Mouse (Mus musculus): ENCODE measurements around the gene Mrpl33. TPM values are rescaled to one million over a fixed set of nuclear protein-coding genes. Genes with fewer than 3 reads are reported as not detected.

Mrpl33 gene
- total RNA-seq, 2 experiments from 2014 or later: 265 to 377 TPM

DNA sequence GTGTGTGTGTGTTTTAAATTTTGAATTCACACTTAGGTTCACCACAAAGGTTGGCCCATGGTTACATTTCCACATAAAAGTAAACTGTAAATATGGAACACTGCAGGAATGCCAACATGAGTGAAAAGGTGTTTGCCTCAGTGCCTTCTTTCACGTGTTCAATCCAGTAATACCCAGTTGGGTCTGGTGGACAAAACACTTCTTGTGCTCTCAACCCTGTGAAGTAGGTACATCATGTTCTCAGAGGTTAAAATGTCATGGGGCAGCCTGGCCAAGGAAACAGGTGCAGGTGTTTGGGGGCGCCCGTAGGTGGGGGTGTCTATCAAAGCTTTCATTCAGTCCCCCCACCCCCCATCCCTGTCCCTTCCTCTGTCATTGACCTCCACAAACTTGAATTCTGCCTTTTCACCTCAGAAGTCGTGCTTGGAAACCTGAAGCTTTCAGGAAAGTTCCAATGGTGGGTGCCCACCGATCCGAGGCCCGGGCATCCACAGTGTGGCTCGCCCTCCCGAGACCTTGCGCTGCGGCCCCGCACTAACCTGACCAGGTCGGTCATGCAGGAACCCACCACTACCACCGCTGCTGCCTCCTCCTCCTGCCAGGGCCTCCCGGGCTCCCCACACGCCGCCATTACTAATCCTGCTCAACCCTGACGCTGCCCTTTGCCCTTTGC is 100.4 kb downstream of the Mrpl33 start, which contains the start of gene Rbks:
Gene Rbks (minus strand): TSS at position 657 of the 673 bp plus-strand sequence.
- DNase-seq (ENCODE audit: low spot score in 2 of 2): no peak

- DNase-seq (ENCODE audit: low spot score in 2 of 2): peak; percentile 90 to 92
These were observed 101.0 kb downstream of the Mrpl33 start, which contains the start of gene Babam2 for GRCm38 (mm10) chr5:31697644-31698296. Gene Babam2 (plus strand): TSS chr5:31697684.

DNA sequence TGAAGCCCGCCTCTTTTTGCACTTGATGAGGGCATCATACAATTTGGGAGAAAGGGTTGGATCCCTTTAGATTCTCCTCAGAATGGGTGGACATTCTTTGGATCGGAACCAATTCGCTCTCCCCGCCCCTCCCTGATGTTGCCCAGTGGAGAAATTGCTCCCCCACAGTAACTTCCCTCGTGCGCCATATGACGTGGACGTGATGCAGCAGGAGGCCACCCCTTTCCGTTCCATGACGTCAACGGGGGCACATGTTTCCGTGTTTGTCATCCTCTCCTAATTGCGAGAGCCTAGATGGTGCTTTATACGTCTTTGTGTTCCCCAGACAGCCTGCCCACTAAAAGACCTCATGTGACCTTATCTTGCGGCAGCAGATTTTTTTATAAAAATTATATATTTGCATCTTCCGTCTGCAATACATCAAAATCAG is 101.6 kb downstream of the Mrpl33 start:
- peak; percentile 85 to 88 for DNase-seq (ENCODE audit: low spot score in 2 of 2)

DNA sequence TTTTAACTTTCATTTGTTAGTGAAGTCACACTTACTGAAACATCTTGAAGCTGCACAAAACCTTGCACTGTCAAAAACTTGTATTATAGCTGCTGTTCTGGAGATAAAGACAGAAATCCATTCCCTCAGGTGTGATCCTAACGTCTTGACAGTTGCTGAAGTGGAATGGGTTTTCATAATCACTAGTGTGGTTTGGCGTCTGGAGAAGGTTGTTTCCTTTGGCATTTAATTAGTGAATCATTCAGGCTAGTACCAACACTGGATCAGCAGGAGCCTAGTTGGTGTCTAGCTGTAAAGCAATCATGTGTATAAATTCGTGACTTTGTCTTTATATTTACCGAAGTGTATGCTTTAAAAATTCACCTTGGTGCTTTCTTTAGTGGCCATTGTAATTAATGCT is 102.2 kb downstream of the Mrpl33 start:
- DNase-seq (ENCODE audit: low spot score in 2 of 2): no peak

DNA sequence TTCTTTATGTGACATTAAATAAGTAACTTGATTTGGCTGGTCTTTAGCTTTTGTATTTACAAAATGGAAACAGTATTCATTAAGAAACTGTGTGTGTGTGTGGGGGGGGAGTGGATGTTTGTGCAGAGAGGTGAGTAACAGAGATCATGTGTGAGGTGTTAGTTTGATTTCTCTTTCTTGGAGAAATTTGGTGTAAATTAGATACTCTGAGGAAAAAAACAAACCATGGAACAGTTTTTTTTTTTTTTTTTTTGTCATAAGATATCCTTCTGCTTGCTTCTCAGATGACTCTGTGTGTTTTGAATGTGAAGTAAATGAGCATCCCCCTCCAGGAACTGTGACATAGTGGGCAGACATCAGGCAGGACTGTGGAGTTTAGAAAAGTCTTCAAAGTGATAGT is 102.7 kb downstream of the Mrpl33 start:
- DNase-seq (ENCODE audit: low spot score in 2 of 2): no peak

DNA sequence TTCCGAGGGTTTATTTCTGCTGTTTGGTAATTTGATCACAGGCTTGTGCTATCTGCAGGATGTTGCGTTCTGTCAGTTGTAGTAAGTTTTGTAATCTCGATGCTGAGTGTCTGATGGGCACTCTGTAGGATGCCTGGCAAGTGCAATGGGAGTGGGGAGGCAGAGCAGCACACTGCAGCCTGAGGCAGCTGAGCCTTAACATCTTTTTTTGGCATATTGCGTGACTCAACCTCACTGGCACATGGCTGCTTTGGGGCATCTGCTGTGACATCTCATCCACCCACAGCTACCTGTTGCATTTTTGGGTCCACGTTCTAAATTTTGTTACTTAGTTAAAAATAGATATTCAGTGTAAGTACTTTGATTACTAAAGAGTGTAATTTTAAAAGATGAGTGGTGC is 108.2 kb downstream of the Mrpl33 start:
- no peak for DNase-seq (ENCODE audit: low spot score in 2 of 2)

DNA sequence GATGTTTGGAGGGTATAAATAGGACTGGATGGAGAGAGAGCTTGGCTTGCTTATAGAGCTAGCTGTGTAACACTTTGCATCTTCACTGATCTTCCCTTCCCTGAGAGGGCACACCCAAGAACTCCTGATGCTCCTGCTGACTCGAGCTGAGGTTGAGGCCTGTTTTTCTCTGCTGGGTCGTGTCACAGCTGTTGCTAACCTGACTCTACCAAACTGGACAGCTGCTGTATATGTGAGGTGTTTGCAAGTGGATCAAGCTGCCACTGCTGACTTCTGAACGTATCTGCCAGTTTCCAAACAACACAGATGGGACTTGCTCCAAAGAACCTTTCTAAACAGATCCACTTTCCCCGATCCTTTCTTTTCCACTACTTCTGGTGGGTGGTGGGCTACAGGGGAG is 110.1 kb downstream of the Mrpl33 start:
- peak in 1 of 2 experiments; percentile 0 for DNase-seq (ENCODE audit: low spot score in 2 of 2)

GRCm38 (mm10) chr5:31709389-31709788 is 112.7 kb downstream of the Mrpl33 start:
- peak in 1 of 2 experiments; percentile 8 for DNase-seq (ENCODE audit: low spot score in 2 of 2)

DNA sequence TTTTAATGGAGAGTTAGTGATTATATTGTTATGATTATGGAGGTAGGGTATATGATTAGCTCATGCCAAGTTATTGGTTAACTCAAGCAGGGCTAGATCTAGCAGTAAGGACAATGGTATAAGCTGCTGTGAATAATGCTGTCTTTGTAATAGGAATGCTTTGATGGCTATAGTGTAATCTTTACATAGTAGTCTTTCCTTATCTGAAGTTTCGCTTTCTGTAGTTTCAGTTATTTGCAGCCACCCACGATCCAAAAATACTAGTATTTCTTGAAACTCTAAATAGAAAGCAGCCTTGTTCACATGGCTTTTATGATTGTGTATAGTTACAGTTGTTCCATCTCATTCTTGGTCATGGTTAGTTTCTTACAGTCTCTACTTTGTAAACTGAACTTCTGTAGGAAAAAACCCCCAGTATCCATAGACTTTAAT is 116.6 kb downstream of the Mrpl33 start:
- DNase-seq (ENCODE audit: low spot score in 2 of 2): no peak

DNA sequence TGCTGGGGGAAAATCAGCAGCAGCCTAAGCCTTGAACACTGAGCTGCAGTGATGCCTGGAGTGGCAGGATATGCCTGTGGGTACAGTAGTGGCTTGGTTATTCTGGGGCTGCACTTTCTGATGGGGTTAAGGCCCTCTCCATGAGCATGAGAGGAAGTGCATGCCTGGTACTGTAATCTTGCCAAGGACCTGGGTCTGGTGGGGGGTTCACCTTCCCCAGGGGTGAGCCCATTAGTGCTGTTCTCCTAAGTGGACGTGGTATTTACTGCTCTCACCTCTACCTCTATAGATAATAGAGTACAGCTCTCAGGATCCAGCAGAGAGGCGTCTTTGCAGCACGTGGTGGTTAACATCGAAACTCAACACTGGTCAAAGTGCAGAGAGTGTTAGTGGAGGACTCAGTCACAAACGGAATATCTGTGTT is 117.1 kb downstream of the Mrpl33 start:
- DNase-seq (ENCODE audit: low spot score in 2 of 2): peak in 1 of 2 experiments; percentile 8

Small RNA genes lying within 50 kb of the gene (microRNA-seq; reads per million reads assigned to microRNA genes)
- gene Mir3473e (ENCODE audit: borderline number of aligned reads in 2 of 2): 0 reads per million in 2 experiments

Other genes starting within 250 kb of the Mrpl33 start
- gene Zfp512, start 144.5 kb upstream of the Mrpl33 start, total RNA-seq (2021): 10 to 100 TPM; 15.1 to 19.4 TPM
- gene 4930548H24Rik, start 111.2 kb upstream of the Mrpl33 start, total RNA-seq (2021): under 1 TPM in 1 of 2 experiments, not detected in 1; 0.13 TPM
- 10 to 100 TPM; 25.5 to 33.3 TPM for gene Gpn1, start 102.2 kb upstream of the Mrpl33 start, total RNA-seq (2021)
- 10 to 100 TPM; 23.4 to 31.4 TPM for gene Slc4a1ap, start 69.9 kb upstream of the Mrpl33 start, total RNA-seq (2021)
- gene Supt7l, start 69.1 kb upstream of the Mrpl33 start, total RNA-seq (2021): 10 to 100 TPM; 15.5 to 17.1 TPM
- gene Rbks, start 100.7 kb downstream of the Mrpl33 start, total RNA-seq (2021): 10 to 100 TPM in 1 of 2 experiments, 1 to 10 TPM in 1; 7.8 to 16.3 TPM
- gene Babam2, start 100.7 kb downstream of the Mrpl33 start, total RNA-seq (2021): 100 to 1,000 TPM in 1 of 2 experiments, 10 to 100 TPM in 1; 81.6 to 148 TPM